Mouse (Mus musculus): Measurements from ENCODE around the gene Triobp. TPM values are rescaled to one million over a fixed set of nuclear protein-coding genes. Genes with fewer than 3 reads are reported as not detected.
A peak's percentile ranks its signal among the peaks of the same experiment; 100 is the strongest.

Gene Triobp
- polyA plus RNA-seq, 1 experiment from 2014 or later: 60.1 TPM

- Histone ChIP-seq H3K4me1 (replicated peaks; ENCODE audit: control insufficient read depth, insufficient read depth, low read length) (peaks cover 12% of the 10 kb centered on the region), H3K9me3 (ENCODE audit: control insufficient read depth, low read length) (no peaks in the 10 kb centered on the region), H3K27me3 (ENCODE audit: control insufficient read depth, insufficient read depth, low read length) (no peaks in the 10 kb centered on the region), H3K4me2 (ENCODE audit: low read depth, low read length, severe bottlenecking) (no peak overlapping the region), H3K9ac (ENCODE audit: low read length) (no peak overlapping the region), H3K27ac (ENCODE audit: low read depth, low read length) (no peak overlapping the region), H3K36me3 (ENCODE audit: control insufficient read depth, insufficient read depth, low read length) (no peaks in the 10 kb centered on the region; the same call in 1 of the 2 replicates), H3K4me3 (ENCODE audit: low read depth, low read length) (no peak overlapping the region)
- DNase-seq (ENCODE audit: low spot score): no peak
- whole genome bisulfite sequencing: 87% methylated on average over 12 of the region's 12 CpGs
- ATAC-seq (replicated peaks; ENCODE audit: low FRiP score): no peak
These were observed 27.6 kb upstream of the Triobp start for GRCm38 (mm10) chr15:78919914-78920313.

DNA sequence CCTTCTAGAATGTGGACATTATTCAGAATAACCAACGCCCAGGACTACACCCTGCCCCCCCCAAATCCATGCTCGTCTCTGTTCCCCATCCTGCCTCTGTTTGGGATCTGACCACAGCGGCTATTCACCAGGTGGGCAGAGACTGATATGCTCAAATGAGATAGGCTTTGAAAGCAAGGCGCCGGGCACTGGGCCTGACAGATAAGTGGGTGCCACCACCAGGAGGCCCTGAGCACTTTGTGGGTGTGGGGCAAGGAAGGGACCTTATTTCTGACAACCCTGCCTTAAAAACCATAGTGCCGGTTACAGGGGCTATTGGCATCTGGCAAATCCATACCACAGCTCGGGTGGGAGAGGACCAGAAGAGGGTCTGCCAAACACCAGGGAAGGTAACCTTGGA lies 24.8 kb upstream of the Triobp start:
- 88% methylated on average over 7 of the region's 7 CpGs for WGBS
- H3K4me2 ChIP-seq (ENCODE audit: low read depth, low read length, severe bottlenecking): no peak overlapping the region
- ATAC-seq (replicated peaks; ENCODE audit: low FRiP score): no peak
- H3K27ac ChIP-seq (ENCODE audit: low read depth, low read length): no peak overlapping the region
- H3K4me1 ChIP-seq (replicated peaks; ENCODE audit: control insufficient read depth, insufficient read depth, low read length): peaks cover 14% of the 10 kb centered on the region
- no peak overlapping the region for H3K4me3 ChIP-seq (ENCODE audit: low read depth, low read length)
- no peaks in the 10 kb centered on the region; the same call in 1 of the 2 replicates for H3K36me3 ChIP-seq (ENCODE audit: control insufficient read depth, insufficient read depth, low read length)
- no peak for DNase-seq (ENCODE audit: low spot score)
- no peaks in the 10 kb centered on the region for H3K9me3 ChIP-seq (ENCODE audit: control insufficient read depth, low read length)
- peaks cover 4% of the 10 kb centered on the region; the same call in 1 of the 2 replicates for H3K27me3 ChIP-seq (ENCODE audit: control insufficient read depth, insufficient read depth, low read length)
- H3K9ac ChIP-seq (ENCODE audit: low read length): no peak overlapping the region

DNA sequence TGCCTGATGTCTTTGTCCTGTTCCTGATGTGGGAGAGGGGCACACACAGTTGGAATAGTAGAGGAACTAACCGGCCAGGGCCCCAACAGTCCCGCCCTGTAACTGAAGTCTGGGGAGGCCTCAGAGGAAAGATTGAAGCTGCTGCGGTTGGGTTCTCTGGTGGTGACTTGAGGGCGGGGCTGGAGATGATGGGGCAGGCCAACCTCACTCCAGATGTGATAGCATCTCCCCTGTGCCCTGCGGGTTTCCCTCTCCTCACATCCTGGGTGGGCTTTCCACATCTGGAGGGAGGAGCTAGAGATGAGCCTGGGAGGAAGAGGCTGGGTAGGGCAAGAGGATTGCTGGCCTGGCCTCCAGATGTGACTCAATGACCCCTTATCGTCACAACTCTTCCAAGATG lies 23.9 kb upstream of the Triobp start:
- Histone ChIP-seq H3K27ac (ENCODE audit: low read depth, low read length) (no peak overlapping the region), H3K9me3 (ENCODE audit: control insufficient read depth, low read length) (no peaks in the 10 kb centered on the region), H3K36me3 (ENCODE audit: control insufficient read depth, insufficient read depth, low read length) (no peaks in the 10 kb centered on the region; the same call in 1 of the 2 replicates), H3K27me3 (ENCODE audit: control insufficient read depth, insufficient read depth, low read length) (peaks cover 4% of the 10 kb centered on the region; the same call in 1 of the 2 replicates), H3K4me3 (ENCODE audit: low read depth, low read length) (no peak overlapping the region), H3K9ac (ENCODE audit: low read length) (no peak overlapping the region), H3K4me2 (ENCODE audit: low read depth, low read length, severe bottlenecking) (no peak overlapping the region), H3K4me1 (replicated peaks; ENCODE audit: control insufficient read depth, insufficient read depth, low read length) (peaks cover 22% of the 10 kb centered on the region)
- WGBS: 79% methylated on average over 6 of the region's 6 CpGs
- ATAC-seq (replicated peaks; ENCODE audit: low FRiP score) (no peak), DNase-seq (ENCODE audit: low spot score) (no peak)

GRCm38 (mm10) chr15:78925129-78925528 lies 22.4 kb upstream of the Triobp start:
- peaks cover 22% of the 10 kb centered on the region for H3K4me1 ChIP-seq (replicated peaks; ENCODE audit: control insufficient read depth, insufficient read depth, low read length)
- DNase-seq (ENCODE audit: low spot score) (no peak), ATAC-seq (replicated peaks; ENCODE audit: low FRiP score) (no peak)
- H3K27me3 ChIP-seq (ENCODE audit: control insufficient read depth, insufficient read depth, low read length): peaks cover 4% of the 10 kb centered on the region; the same call in 1 of the 2 replicates
- no peak overlapping the region for H3K9ac ChIP-seq (ENCODE audit: low read length)
- H3K9me3 ChIP-seq (ENCODE audit: control insufficient read depth, low read length): no peaks in the 10 kb centered on the region
- 45% methylated on average over 8 of the region's 8 CpGs for WGBS
- no peak overlapping the region for H3K27ac ChIP-seq (ENCODE audit: low read depth, low read length)
- no peak overlapping the region for H3K4me3 ChIP-seq (ENCODE audit: low read depth, low read length)
- H3K4me2 ChIP-seq (ENCODE audit: low read depth, low read length, severe bottlenecking): no peak overlapping the region
- H3K36me3 ChIP-seq (ENCODE audit: control insufficient read depth, insufficient read depth, low read length): no peaks in the 10 kb centered on the region

- H3K4me1 ChIP-seq (replicated peaks; ENCODE audit: control insufficient read depth, insufficient read depth, low read length): peaks cover 22% of the 10 kb centered on the region
- H3K4me2 ChIP-seq (ENCODE audit: low read depth, low read length, severe bottlenecking): peak within 1 kb of the TSS; percentile 59
- no peaks in the 10 kb centered on the region for H3K36me3 ChIP-seq (ENCODE audit: control insufficient read depth, insufficient read depth, low read length)
- ATAC-seq (replicated peaks; ENCODE audit: low FRiP score) (peak; percentile 68), DNase-seq (ENCODE audit: low spot score) (peak; percentile 84)
- peak within 1 kb of the TSS; percentile 28 for H3K4me3 ChIP-seq (ENCODE audit: low read depth, low read length)
- H3K27ac ChIP-seq (ENCODE audit: low read depth, low read length): no peak within 1 kb of the TSS
- 10% methylated on average over 20 of the region's 20 CpGs for WGBS
- no peaks in the 10 kb centered on the region for H3K9me3 ChIP-seq (ENCODE audit: control insufficient read depth, low read length)
- H3K9ac ChIP-seq (ENCODE audit: low read length): peak within 1 kb of the TSS; percentile 35; the same call in 1 of the 2 replicates
- H3K27me3 ChIP-seq (ENCODE audit: control insufficient read depth, insufficient read depth, low read length): peaks cover 4% of the 10 kb centered on the region; the same call in 1 of the 2 replicates
These were observed 21.3 kb upstream of the Triobp start, which contains the start of gene Lgals1 for GRCm38 (mm10) chr15:78926021-78926919. TSS of gene Lgals1 (plus strand) at chr15:78926725.

- H3K4me2 ChIP-seq (ENCODE audit: low read depth, low read length, severe bottlenecking): peak overlapping the region; percentile 59
- ATAC-seq (replicated peaks; ENCODE audit: low FRiP score): 0 out of 2 replicates have a peak, but pooled peaks have one; percentile 25
- H3K27ac ChIP-seq (ENCODE audit: low read depth, low read length): no peak overlapping the region
- peak overlapping the region; percentile 28 for H3K4me3 ChIP-seq (ENCODE audit: low read depth, low read length)
- H3K9me3 ChIP-seq (ENCODE audit: control insufficient read depth, low read length): no peaks in the 10 kb centered on the region
- H3K36me3 ChIP-seq (ENCODE audit: control insufficient read depth, insufficient read depth, low read length): no peaks in the 10 kb centered on the region
- peaks cover 4% of the 10 kb centered on the region; the same call in 1 of the 2 replicates for H3K27me3 ChIP-seq (ENCODE audit: control insufficient read depth, insufficient read depth, low read length)
- DNase-seq (ENCODE audit: low spot score): no peak
- H3K9ac ChIP-seq (ENCODE audit: low read length): no peak overlapping the region; the same call in 1 of the 2 replicates
- peaks cover 22% of the 10 kb centered on the region for H3K4me1 ChIP-seq (replicated peaks; ENCODE audit: control insufficient read depth, insufficient read depth, low read length)
- 16% methylated on average over 15 of the region's 15 CpGs for WGBS
These were observed 20.3 kb upstream of the Triobp start for GRCm38 (mm10) chr15:78927021-78927787.

DNA sequence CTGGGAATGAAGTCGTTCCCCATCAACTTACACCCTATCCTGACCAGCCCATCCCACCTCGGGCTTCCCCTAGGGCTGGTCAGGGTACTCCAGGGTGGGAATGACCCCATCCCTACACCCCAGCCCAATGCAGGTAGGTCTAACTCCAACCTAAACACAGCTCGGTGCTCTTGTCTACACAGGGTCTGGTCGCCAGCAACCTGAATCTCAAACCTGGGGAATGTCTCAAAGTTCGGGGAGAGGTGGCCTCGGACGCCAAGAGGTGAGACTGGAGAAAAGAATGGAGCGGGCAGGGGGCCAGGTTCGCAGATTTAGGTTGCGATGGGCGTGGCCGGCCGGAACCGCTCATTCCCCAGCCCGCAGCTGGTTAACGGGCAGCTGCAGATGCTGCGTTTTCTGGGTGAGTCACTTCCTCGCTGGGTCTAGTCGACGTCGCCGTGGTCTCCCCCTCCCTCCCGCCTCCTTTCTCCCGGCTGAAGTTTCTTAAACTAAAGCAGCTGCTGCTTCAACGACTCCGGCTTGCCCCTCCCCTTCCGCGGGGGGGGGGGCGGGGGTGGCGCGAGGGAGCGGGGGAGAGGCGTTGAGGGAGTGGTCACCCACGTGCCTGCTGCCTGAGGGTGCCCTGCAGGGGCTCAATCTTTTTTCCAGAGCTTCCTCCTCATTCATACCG lies 19.6 kb upstream of the Triobp start:
- Histone ChIP-seq H3K27me3 (ENCODE audit: control insufficient read depth, insufficient read depth, low read length) (peaks cover 4% of the 10 kb centered on the region; the same call in 1 of the 2 replicates), H3K4me1 (replicated peaks; ENCODE audit: control insufficient read depth, insufficient read depth, low read length) (peaks cover 22% of the 10 kb centered on the region)
- WGBS: under 1% methylated on average over 33 of the region's 35 CpGs

DNA sequence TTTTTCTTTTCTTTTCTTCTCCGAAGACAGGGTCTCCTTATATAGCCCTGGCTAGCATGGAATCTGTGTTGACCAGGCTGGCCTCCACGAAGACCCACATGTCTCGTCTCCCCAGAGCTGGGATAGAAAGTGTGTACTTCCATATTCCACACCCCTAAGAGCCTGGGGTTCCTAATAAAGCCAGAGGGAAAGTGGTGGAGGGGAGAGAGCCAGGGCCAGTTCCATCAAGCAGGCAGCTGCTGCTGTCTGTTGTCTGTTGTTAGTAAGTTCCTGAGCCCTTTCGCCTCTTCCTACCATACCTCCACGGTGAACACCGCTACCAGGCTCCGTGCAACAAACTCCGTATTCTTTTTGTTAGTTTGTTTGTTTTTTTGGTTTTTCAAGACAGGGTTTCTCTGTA lies 19.0 kb upstream of the Triobp start:
- Histone ChIP-seq H3K27ac (ENCODE audit: low read depth, low read length) (0 out of 2 replicates have a peak overlapping the region, but pooled peaks have one; percentile 31), H3K9ac (ENCODE audit: low read length) (no peak overlapping the region), H3K4me2 (ENCODE audit: low read depth, low read length, severe bottlenecking) (peak overlapping the region; percentile 59), H3K4me1 (replicated peaks; ENCODE audit: control insufficient read depth, insufficient read depth, low read length) (peaks cover 22% of the 10 kb centered on the region), H3K4me3 (ENCODE audit: low read depth, low read length) (peak overlapping the region; percentile 28; the same call in 1 of the 2 replicates), H3K36me3 (ENCODE audit: control insufficient read depth, insufficient read depth, low read length) (no peaks in the 10 kb centered on the region), H3K9me3 (ENCODE audit: control insufficient read depth, low read length) (no peaks in the 10 kb centered on the region), H3K27me3 (ENCODE audit: control insufficient read depth, insufficient read depth, low read length) (peaks cover 4% of the 10 kb centered on the region; the same call in 1 of the 2 replicates)
- DNase-seq (ENCODE audit: low spot score): no peak
- 0 out of 2 replicates have a peak, but pooled peaks have one; percentile 3 for ATAC-seq (replicated peaks; ENCODE audit: low FRiP score)
- WGBS: 51% methylated on average over 8 of the region's 8 CpGs

More for the DNA sequence above, 19.6 kb upstream of the Triobp start:
- peak overlapping the region; percentile 28 for H3K4me3 ChIP-seq (ENCODE audit: low read depth, low read length)
- ATAC-seq (replicated peaks; ENCODE audit: low FRiP score): peak; percentile 58
- peak overlapping the region; percentile 59 for H3K4me2 ChIP-seq (ENCODE audit: low read depth, low read length, severe bottlenecking)
- H3K36me3 ChIP-seq (ENCODE audit: control insufficient read depth, insufficient read depth, low read length): no peaks in the 10 kb centered on the region
- H3K9me3 ChIP-seq (ENCODE audit: control insufficient read depth, low read length): no peaks in the 10 kb centered on the region
- peak; percentile 89 for DNase-seq (ENCODE audit: low spot score)
- H3K9ac ChIP-seq (ENCODE audit: low read length): peak overlapping the region; percentile 45
- no peak overlapping the region for H3K27ac ChIP-seq (ENCODE audit: low read depth, low read length)
